Mouse (Mus musculus) G1E (cell line): ENCODE data around the gene Ankzf1. TPM values are rescaled to one million over a fixed set of nuclear protein-coding genes. Genes with fewer than 3 reads are reported as not detected.
A peak's percentile ranks its signal among the peaks of the same experiment; 100 is the strongest.

Experiments used
- ATAC-seq: 2 replicates; pipeline ENCODE4 v1.8.0; 2016; ENCODE audit warnings: mild to moderate bottlenecking; ENCODE audit not compliant: insufficient number of reproducible peaks, poor library complexity, low FRiP score, severe bottlenecking; ENCODE audit errors: extremely low read depth
- DNase-seq: peaks from one replicate; pipeline ENCODE4 v3.0.0; 2012; ENCODE audit warnings: low spot score
- H3K27me3 ChIP-seq: 2 replicates; pipeline ENCODE4 v1.6.1; 2012; ENCODE audit warnings: mild to moderate bottlenecking, low read length, inconsistent platforms; ENCODE audit not compliant: insufficient read depth
- H3K36me3 ChIP-seq: replicated peaks from 2 replicates; pipeline ENCODE3; 2012; ENCODE audit warnings: mild to moderate bottlenecking, inconsistent platforms
- H3K4me1 ChIP-seq: 2 replicates; pipeline ENCODE4 v1.6.1; 2012; ENCODE audit warnings: low read depth, low read length, inconsistent platforms, mixed read lengths; ENCODE audit not compliant: insufficient read depth
- H3K4me3 ChIP-seq: 2 replicates; pipeline ENCODE4 v1.5.1; 2012; ENCODE audit warnings: low read depth, mild to moderate bottlenecking, inconsistent platforms, low read length, moderate library complexity, mixed read lengths
- H3K9me3 ChIP-seq: replicated peaks from 2 replicates; pipeline ENCODE4 v1.6.1; 2012; ENCODE audit warnings: inconsistent platforms
- CTCF ChIP-seq: IDR thresholded peaks from 2 replicates; pipeline ENCODE4 v1.5.1; 2012; ENCODE audit warnings: low read depth, low read length, inconsistent platforms, mixed read lengths
- GATA1 ChIP-seq: IDR thresholded peaks from 2 replicates; pipeline ENCODE4 v1.6.1; 2012; ENCODE audit warnings: borderline replicate concordance, low read length, inconsistent platforms, mixed read lengths
- GATA2 ChIP-seq: IDR thresholded peaks from 2 replicates; pipeline ENCODE4 v1.6.1; 2012; ENCODE audit warnings: low read depth, low read length, inconsistent platforms, borderline replicate concordance
- POLR2AphosphoS5 ChIP-seq: IDR thresholded peaks from 2 replicates; pipeline ENCODE4 v1.6.1; 2012; ENCODE audit warnings: low read depth, low read length, inconsistent platforms; ENCODE audit not compliant: insufficient replicate concordance
- TAL1 ChIP-seq: conservative IDR thresholded peaks from 2 replicates; pipeline ENCODE4 v1.6.1; 2012; ENCODE audit warnings: low read depth, low read length, inconsistent platforms, mixed read lengths
- polyA plus RNA-seq: library from polyadenylated mRNA; stranded (reverse); fragments of >175 nt; gene quantifications from 2 replicates; pipeline ENCODE4 v1.2.3, GENCODE M21; 2012
- total RNA-seq, 2 experiments: library from RNA; stranded (forward) in 1 of 2; stranded (reverse) in 1 of 2; fragments of 200-1000 nt in 1 of 2; fragments of >200 nt in 1 of 2; fragmentation: Nextera tagmentation in 1 of 2; gene quantifications; 2 replicates each; pipeline ENCODE4 v1.2.3; 2014 to 2017

Ankzf1 gene
- total and polyA plus RNA-seq, 3 experiments = 22.9 to 57.4 (median 50.4) TPM

DNA sequence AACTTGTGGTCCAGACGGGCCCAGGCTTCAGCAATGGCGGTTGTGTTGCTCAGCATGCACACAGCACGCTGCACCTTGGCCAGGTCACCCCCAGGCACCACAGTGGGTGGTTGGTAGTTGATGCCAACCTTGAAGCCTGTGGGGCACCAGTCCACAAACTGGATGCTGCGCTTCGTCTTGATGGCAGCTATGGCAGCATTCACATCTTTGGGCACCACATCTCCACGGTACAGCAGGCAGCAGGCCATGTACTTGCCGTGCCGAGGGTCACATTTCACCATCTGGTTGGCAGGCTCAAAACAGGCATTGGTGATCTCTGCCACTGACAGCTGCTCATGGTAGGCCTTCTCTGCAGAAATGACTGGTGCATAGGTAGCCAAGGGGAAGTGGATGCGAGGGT is 23.8 kb downstream of the Ankzf1 start:
- H3K4me1 ChIP-seq = peaks cover 86% of the 10 kb centered on the region
- no peak for DNase-seq
- TF ChIP-seq GATA1 = no peak
- no peak for TF ChIP-seq CTCF
- TF ChIP-seq TAL1 = no peak
- TF ChIP-seq POLR2AphosphoS5 = peak; percentile 79; the same call in 1 of the 2 replicates
- no peak for TF ChIP-seq GATA2
- H3K9me3 ChIP-seq = no peaks in the 10 kb centered on the region
- H3K4me3 ChIP-seq = peak overlapping the region; percentile 59; the same call in 1 of the 2 replicates
- ATAC-seq = no peak
- peaks cover 6% of the 10 kb centered on the region; the same call in 1 of the 2 replicates for H3K27me3 ChIP-seq
- peaks cover 70% of the 10 kb centered on the region for H3K36me3 ChIP-seq

DNA sequence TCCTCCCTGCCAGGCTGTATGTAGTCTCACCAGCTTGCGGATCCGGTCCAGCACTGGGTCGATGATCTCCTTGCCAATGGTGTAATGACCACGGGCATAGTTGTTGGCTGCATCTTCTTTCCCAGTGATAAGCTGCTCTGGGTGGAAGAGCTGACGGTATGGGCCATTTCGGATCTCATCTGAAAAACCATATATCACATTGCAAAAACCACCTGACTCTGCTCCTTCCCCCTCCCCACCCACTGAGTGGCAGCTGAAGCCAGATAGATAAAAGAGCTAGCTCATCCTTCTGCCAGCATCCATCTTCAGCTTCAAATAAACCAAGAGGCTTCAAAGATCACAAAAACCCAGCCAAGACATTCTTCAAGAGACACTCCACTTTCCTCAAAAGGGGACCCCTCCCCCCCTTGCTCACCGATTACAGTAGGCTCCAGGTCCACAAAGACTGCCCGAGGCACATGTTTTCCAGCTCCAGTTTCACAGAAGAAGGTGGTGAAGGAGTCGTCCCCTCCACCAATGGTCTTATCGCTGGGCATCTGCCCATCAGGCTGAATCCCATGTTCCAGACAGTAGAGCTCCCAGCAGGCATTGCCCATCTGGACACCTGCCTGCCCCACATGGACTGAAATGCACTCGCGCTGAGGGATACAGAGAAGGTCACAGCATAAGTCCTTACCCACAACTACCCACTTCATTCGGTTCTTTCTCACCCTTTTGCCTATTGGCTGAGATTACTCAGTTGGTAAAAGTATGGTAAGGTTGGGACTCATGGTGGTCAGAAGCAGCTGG is 25.0 kb downstream of the Ankzf1 start:
- H3K36me3 ChIP-seq = peaks cover 60% of the 10 kb centered on the region
- peaks cover 81% of the 10 kb centered on the region for H3K4me1 ChIP-seq
- DNase-seq (peak; percentile 57), ATAC-seq (peak; percentile 4; the same call in 1 of the 2 replicates)
- H3K9me3 ChIP-seq = no peaks in the 10 kb centered on the region
- peak overlapping the region; percentile 76 for H3K4me3 ChIP-seq
- no peak for TF ChIP-seq CTCF
- 0 out of 2 replicates have a peak, but pooled peaks have one; percentile 11 for TF ChIP-seq TAL1
- TF ChIP-seq GATA1 = no peak
- TF ChIP-seq POLR2AphosphoS5 = no peak
- TF ChIP-seq GATA2 = no peak
- peaks cover 6% of the 10 kb centered on the region; the same call in 1 of the 2 replicates for H3K27me3 ChIP-seq

DNA sequence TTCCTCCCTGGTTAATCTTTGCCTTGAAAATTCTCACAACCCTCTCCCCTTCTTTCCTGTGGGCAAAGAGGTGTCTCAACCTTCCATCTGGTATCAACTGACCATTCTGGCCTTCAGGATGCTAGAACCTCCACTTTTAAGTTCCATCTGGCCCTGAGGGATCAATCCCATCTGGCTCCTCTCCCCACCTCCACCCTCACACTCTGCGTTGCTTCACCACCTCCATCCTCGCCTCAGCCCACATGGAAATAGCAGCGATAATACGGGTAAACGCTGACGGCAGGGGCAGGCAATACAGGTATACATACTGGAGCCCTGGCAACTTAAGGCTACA is 25.9 kb downstream of the Ankzf1 start:
- ATAC-seq (no peak), DNase-seq (no peak)
- TF ChIP-seq CTCF (no peak), POLR2AphosphoS5 (no peak), TAL1 (no peak), GATA2 (no peak), GATA1 (no peak)
- H3K9me3 ChIP-seq = no peaks in the 10 kb centered on the region
- peaks cover 74% of the 10 kb centered on the region for H3K4me1 ChIP-seq
- H3K36me3 ChIP-seq = peaks cover 52% of the 10 kb centered on the region
- peaks cover 6% of the 10 kb centered on the region; the same call in 1 of the 2 replicates for H3K27me3 ChIP-seq
- peak overlapping the region; percentile 76 for H3K4me3 ChIP-seq

DNA sequence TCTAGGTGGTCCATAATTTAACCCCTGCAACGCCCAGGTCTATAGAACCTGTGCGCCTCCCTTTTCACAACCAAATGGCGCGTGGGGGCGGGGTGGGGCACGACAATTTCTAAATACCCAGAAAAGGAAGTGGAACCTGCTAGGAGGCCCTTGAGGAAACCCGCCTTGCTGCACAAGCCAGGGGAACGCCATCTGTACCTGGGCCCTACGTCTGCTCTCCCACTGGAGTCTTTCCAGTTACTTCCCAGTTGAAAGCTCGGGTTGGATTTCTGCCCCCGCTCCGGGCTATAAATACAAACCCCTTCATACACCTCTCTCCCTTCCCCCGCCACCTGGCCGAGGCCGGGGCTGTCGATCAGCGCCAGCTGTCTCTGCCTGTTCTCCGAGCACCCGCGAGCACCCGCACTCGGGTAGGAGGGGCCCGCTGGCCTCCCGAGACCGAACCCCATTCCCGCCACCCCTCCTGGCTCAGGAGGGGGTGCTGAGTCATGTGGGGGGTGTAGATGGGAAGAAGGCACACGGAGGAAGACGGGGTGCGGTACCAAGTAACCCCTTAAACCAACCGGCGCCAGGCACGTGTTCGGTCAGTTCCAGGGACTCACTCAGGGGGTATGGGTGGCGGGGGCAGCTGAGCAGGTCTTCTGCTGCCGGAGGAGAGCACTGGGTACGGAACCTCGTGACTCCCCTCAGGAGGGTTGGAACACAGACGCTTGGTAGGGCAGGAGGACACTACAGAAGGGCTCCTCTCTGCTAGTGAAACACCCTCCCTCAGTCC is 26.5 kb downstream of the Ankzf1 start:
- Histone ChIP-seq H3K36me3 (peaks cover 46% of the 10 kb centered on the region), H3K4me1 (peaks cover 74% of the 10 kb centered on the region), H3K9me3 (no peaks in the 10 kb centered on the region), H3K27me3 (peaks cover 6% of the 10 kb centered on the region; the same call in 1 of the 2 replicates), H3K4me3 (peak overlapping the region; percentile 76)
- peak; percentile 48 for ATAC-seq
- TF ChIP-seq POLR2AphosphoS5 = no peak
- no peak for TF ChIP-seq TAL1
- TF ChIP-seq GATA2 = no peak
- DNase-seq = peak; percentile 85

GRCm38 (mm10) chr1:75219078-75219477 is 27.1 kb downstream of the Ankzf1 start:
- H3K27me3 ChIP-seq = peaks cover 6% of the 10 kb centered on the region; the same call in 1 of the 2 replicates
- H3K4me1 ChIP-seq = peaks cover 72% of the 10 kb centered on the region
- ATAC-seq = peak; percentile 72

GRCm38 (mm10) chr1:75219531-75219930 is 27.6 kb downstream of the Ankzf1 start, which contains the start of gene Tuba4a:
TSS of gene Tuba4a (minus strand) at chr1:75219865.
- Histone ChIP-seq H3K4me3 (peak within 1 kb of the TSS; percentile 76), H3K9me3 (no peaks in the 10 kb centered on the region), H3K27me3 (peaks cover 6% of the 10 kb centered on the region; the same call in 1 of the 2 replicates), H3K4me1 (peaks cover 72% of the 10 kb centered on the region), H3K36me3 (peaks cover 35% of the 10 kb centered on the region)
- TF ChIP-seq GATA1 = no peak
- TF ChIP-seq GATA2 = no peak
- TF ChIP-seq TAL1 = no peak
- TF ChIP-seq CTCF = no peak
- no peak for DNase-seq
- no peak for ATAC-seq

More at GRCm38 (mm10) chr1:75219078-75219477, 27.1 kb downstream of the Ankzf1 start:
- peak overlapping the region; percentile 76 for H3K4me3 ChIP-seq
- H3K9me3 ChIP-seq = no peaks in the 10 kb centered on the region
- DNase-seq = peak; percentile 98
- peak; percentile 97 for TF ChIP-seq POLR2AphosphoS5
- no peak for TF ChIP-seq CTCF
- no peak for TF ChIP-seq GATA1
- peaks cover 40% of the 10 kb centered on the region for H3K36me3 ChIP-seq
